Mouse (Mus musculus) forebrain, embryonic 11.5 days (tissue): ENCODE measurements around the gene Zfand3. TPM values are rescaled to one million over a fixed set of nuclear protein-coding genes. Genes with fewer than 3 reads are reported as not detected.

ENCODE experiments used
- ATAC-seq: fragments of 200-750 bp; cut with Nextera tagmentation; replicated peaks from 2 replicates; pipeline ENCODE4 v1.8.0; 2017; ENCODE audit warnings: moderate TSS enrichment; ENCODE audit not compliant: low FRiP score
- DNase-seq: peaks from one replicate; pipeline ENCODE4 v3.0.0-alpha.2; 2017; ENCODE audit warnings: low spot score
- H3K27ac ChIP-seq: fragments of 300-500 bp; sonication (generic); 2 replicates; pipeline ENCODE4 v1.5.1; 2014; ENCODE audit warnings: low read depth, low read length
- H3K27me3 ChIP-seq: fragments of 300-500 bp; sonication (generic); 2 replicates; pipeline ENCODE4 v1.6.1; 2014; ENCODE audit warnings: mild to moderate bottlenecking, low read length, mixed read lengths; ENCODE audit not compliant: control insufficient read depth, insufficient read depth
- H3K36me3 ChIP-seq: fragments of 300-500 bp; sonication (generic); 2 replicates; pipeline ENCODE4 v1.6.1; 2014; ENCODE audit warnings: mild to moderate bottlenecking, low read length, moderate library complexity, mixed read lengths; ENCODE audit not compliant: control insufficient read depth, insufficient read depth
- H3K4me1 ChIP-seq: fragments of 300-500 bp; sonication (generic); replicated peaks from 2 replicates; pipeline ENCODE4 v1.6.1; 2014; ENCODE audit warnings: low read length, mixed read lengths; ENCODE audit not compliant: control insufficient read depth, insufficient read depth
- H3K4me2 ChIP-seq: fragments of 300-500 bp; sonication (generic); 2 replicates; pipeline ENCODE4 v1.6.1; 2014; ENCODE audit warnings: low read depth, mild to moderate bottlenecking, low read length, moderate library complexity, mixed read lengths; ENCODE audit not compliant: severe bottlenecking
- H3K4me3 ChIP-seq: fragments of 300-500 bp; sonication (generic); 2 replicates; pipeline ENCODE4 v1.5.1; 2014; ENCODE audit warnings: low read depth, low read length
- H3K9ac ChIP-seq: fragments of 300-500 bp; sonication (generic); 2 replicates; pipeline ENCODE4 v1.6.1; 2014; ENCODE audit warnings: low read length
- H3K9me3 ChIP-seq: fragments of 300-500 bp; sonication (generic); 2 replicates; pipeline ENCODE4 v1.6.1; 2016; ENCODE audit warnings: low read length, mixed read lengths; ENCODE audit not compliant: control insufficient read depth
- WGBS: fragments of 180-500 bp; shearing (Covaris S2); extraction: QIAGEN DNeasy Blood & Tissue Kit; methylation state at CpG from one replicate; pipeline ENCODE4 v1.1.7; 2014; 5-methylcytosine and 5-hydroxymethylcytosine counted together
- polyA plus RNA-seq: library from polyadenylated mRNA; unstranded; fragments of >200 nt; fragmentation: Nextera tagmentation; extraction: Ambion mirVana; gene quantifications from 2 replicates; pipeline ENCODE4 v1.2.1, GENCODE M21; 2014

The Zfand3 gene
- polyA plus RNA-seq, 1 experiment from 2014 or later: 55.8 TPM

GRCm38 (mm10) chr17:30232698-30233097 is 228.2 kb downstream of the Zfand3 start:
- no peak overlapping the region for H3K4me2 ChIP-seq
- H3K36me3 ChIP-seq: no peaks in the 10 kb centered on the region
- no peaks in the 10 kb centered on the region for H3K9me3 ChIP-seq
- ATAC-seq (no peak), DNase-seq (no peak)
- H3K27ac ChIP-seq: no peak overlapping the region
- no peaks in the 10 kb centered on the region for H3K27me3 ChIP-seq
- 46% methylated on average over 4 of the region's 4 CpGs for WGBS
- H3K4me1 ChIP-seq: no peaks in the 10 kb centered on the region
- H3K9ac ChIP-seq: no peak overlapping the region; the same call in 1 of the 2 replicates
- H3K4me3 ChIP-seq: no peak overlapping the region

DNA sequence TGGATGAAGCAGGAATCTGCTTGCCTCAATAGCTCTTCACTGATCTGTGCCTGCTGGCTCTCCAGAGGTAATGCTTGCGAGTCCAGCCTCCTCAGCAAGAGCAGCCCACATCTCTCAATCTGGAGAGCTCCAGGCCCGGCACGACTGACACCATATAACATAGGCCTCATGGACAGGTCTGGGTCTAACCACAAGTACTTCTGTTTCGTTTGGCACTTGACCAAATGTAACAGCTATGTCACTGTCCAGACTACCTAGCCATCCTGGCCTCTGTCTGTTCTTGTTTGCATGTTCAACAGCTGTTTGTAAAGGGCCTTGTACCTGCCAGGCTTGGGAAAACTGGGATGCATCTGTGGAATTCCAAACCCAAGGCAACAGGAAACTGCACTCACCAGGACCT is 230.8 kb downstream of the Zfand3 start:
- Histone ChIP-seq H3K4me2 (no peak overlapping the region), H3K9ac (no peak overlapping the region), H3K9me3 (no peaks in the 10 kb centered on the region), H3K27ac (no peak overlapping the region), H3K4me3 (no peak overlapping the region), H3K4me1 (no peaks in the 10 kb centered on the region), H3K27me3 (no peaks in the 10 kb centered on the region), H3K36me3 (no peaks in the 10 kb centered on the region)
- WGBS: 85% methylated on average over 4 of the region's 4 CpGs
- no peak for DNase-seq
- no peak for ATAC-seq

GRCm38 (mm10) chr17:30236611-30237010 is 232.1 kb downstream of the Zfand3 start:
- H3K9ac ChIP-seq: no peak overlapping the region
- no peak overlapping the region for H3K27ac ChIP-seq
- H3K9me3 ChIP-seq: no peaks in the 10 kb centered on the region
- WGBS: 75% methylated on average over 6 of the region's 6 CpGs
- H3K4me1 ChIP-seq: no peaks in the 10 kb centered on the region; the same call in 1 of the 2 replicates
- no peaks in the 10 kb centered on the region for H3K27me3 ChIP-seq
- no peak for DNase-seq
- ATAC-seq: no peak
- no peak overlapping the region for H3K4me3 ChIP-seq
- no peaks in the 10 kb centered on the region for H3K36me3 ChIP-seq
- H3K4me2 ChIP-seq: no peak overlapping the region

GRCm38 (mm10) chr17:30237600-30237999 is 233.1 kb downstream of the Zfand3 start:
- Histone ChIP-seq H3K9me3 (no peaks in the 10 kb centered on the region), H3K4me1 (no peaks in the 10 kb centered on the region; the same call in 1 of the 2 replicates), H3K9ac (no peak overlapping the region), H3K36me3 (no peaks in the 10 kb centered on the region), H3K27me3 (no peaks in the 10 kb centered on the region), H3K4me2 (no peak overlapping the region), H3K4me3 (no peak overlapping the region), H3K27ac (no peak overlapping the region)
- DNase-seq (no peak), ATAC-seq (no peak)
- 88% methylated on average over 7 of the region's 7 CpGs for WGBS

DNA sequence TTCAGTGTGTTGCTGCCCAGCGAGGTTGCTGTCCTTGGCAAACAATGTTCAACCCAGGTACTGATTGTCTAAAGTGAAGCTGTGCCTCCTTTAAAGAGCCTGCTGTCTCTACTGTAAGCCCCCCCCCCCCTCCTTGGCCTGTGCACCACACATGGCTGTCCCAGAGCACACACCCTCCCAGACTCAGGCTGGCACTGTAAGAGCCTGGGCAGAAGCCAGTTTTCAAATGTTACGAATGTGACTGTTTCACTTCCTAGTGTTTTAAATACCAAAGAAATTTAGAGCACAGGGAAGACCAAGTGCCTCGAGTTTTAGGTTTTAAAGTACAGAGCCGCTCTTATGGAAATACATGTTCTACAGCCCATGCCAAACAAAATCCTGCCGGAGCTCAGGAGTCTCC is 234.9 kb downstream of the Zfand3 start:
- WGBS: 88% methylated on average over 5 of the region's 5 CpGs
- ATAC-seq (no peak), DNase-seq (no peak)
- H3K4me3 ChIP-seq: no peak overlapping the region
- peaks cover under 1% of the 10 kb centered on the region; the same call in 1 of the 2 replicates for H3K4me1 ChIP-seq
- no peaks in the 10 kb centered on the region for H3K9me3 ChIP-seq
- H3K9ac ChIP-seq: no peak overlapping the region
- H3K27ac ChIP-seq: no peak overlapping the region
- no peaks in the 10 kb centered on the region for H3K36me3 ChIP-seq
- H3K27me3 ChIP-seq: no peaks in the 10 kb centered on the region
- H3K4me2 ChIP-seq: no peak overlapping the region

DNA sequence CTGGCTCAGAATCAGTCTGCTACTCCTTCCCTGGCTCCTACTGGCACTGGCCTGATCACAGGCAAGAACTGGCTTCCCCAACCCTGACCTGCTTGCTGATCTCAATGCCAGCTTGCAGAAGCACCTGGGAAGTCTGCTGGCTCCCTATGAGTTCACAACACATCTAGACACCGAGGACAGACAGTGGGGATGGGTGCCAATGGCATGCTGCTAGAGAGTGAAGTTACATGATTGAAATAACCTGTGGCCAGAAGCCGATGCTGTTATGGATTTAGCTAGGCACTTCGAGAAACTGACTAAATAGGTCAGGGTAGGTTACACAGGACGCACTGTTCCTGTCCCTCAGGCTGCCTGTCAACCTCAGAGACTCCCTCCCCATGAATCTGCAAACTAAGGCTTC is 236.1 kb downstream of the Zfand3 start:
- no peak overlapping the region for H3K4me3 ChIP-seq
- no peak overlapping the region for H3K4me2 ChIP-seq
- H3K27ac ChIP-seq: no peak overlapping the region
- no peaks in the 10 kb centered on the region for H3K27me3 ChIP-seq
- H3K9me3 ChIP-seq: no peaks in the 10 kb centered on the region
- no peak for DNase-seq
- no peak overlapping the region for H3K9ac ChIP-seq
- ATAC-seq: no peak
- WGBS: 85% methylated on average over 4 of the region's 4 CpGs
- no peaks in the 10 kb centered on the region for H3K36me3 ChIP-seq
- H3K4me1 ChIP-seq: peaks cover 8% of the 10 kb centered on the region; the same call in 1 of the 2 replicates

DNA sequence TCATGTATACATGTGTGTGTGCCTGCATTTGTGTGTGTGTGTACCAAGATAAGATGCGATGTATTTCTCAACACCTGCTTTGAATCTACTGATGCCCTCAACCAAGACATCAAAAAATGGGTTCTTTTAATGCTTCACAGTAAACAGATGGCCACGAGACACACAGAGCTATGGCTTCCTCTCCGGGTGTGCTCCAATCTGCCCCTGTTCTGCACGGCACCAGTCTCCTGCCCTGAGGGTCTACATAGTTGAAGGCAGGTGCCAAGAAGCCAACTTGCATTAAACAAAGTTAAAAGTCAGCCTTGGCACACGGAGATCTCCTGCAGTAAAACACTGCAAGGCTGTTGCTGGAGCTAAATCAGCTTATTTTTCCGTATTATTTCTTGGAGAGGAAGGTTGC is 236.5 kb downstream of the Zfand3 start:
- Histone ChIP-seq H3K4me2 (no peak overlapping the region), H3K9me3 (no peaks in the 10 kb centered on the region), H3K4me1 (peaks cover 8% of the 10 kb centered on the region; the same call in 1 of the 2 replicates), H3K27ac (no peak overlapping the region), H3K27me3 (no peaks in the 10 kb centered on the region), H3K36me3 (no peaks in the 10 kb centered on the region), H3K9ac (no peak overlapping the region), H3K4me3 (no peak overlapping the region)
- 83% methylated on average over 6 of the region's 6 CpGs for WGBS
- no peak for ATAC-seq
- no peak for DNase-seq

- Histone ChIP-seq H3K4me2 (no peak overlapping the region), H3K9me3 (no peaks in the 10 kb centered on the region), H3K9ac (no peak overlapping the region), H3K27ac (no peak overlapping the region), H3K4me1 (peaks cover 8% of the 10 kb centered on the region; the same call in 1 of the 2 replicates), H3K36me3 (no peaks in the 10 kb centered on the region), H3K27me3 (no peaks in the 10 kb centered on the region), H3K4me3 (no peak overlapping the region)
- ATAC-seq (no peak), DNase-seq (no peak)
- WGBS: 65% methylated on average over 17 of the region's 17 CpGs
Measured at GRCm38 (mm10) chr17:30241720-30242322, 237.3 kb downstream of the Zfand3 start.

DNA sequence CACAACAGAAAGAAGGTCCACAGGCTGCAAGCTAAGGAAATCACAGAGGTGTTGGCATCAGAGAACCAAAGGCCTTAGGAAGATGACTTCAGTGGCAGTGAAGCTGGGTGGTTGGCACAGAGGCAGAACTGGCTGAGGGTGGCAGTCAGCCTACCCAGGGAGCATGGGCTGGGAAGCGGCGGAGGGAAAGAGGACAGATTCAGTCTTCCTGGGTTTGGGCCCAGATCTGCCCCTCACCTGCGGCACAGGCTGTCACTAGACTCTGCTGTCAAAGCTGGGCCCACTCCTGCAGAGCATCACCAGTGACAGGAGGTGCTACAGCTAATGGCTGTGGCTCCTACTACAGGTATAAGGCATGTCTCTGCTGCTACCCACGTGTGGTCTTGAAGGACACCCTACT is 238.1 kb downstream of the Zfand3 start:
- no peaks in the 10 kb centered on the region for H3K27me3 ChIP-seq
- ATAC-seq (no peak), DNase-seq (no peak)
- H3K9ac ChIP-seq: no peak overlapping the region
- no peak overlapping the region for H3K27ac ChIP-seq
- H3K4me2 ChIP-seq: no peak overlapping the region
- H3K36me3 ChIP-seq: no peaks in the 10 kb centered on the region
- no peak overlapping the region for H3K4me3 ChIP-seq
- no peaks in the 10 kb centered on the region for H3K9me3 ChIP-seq
- 96% methylated on average over 4 of the region's 4 CpGs for WGBS
- peaks cover 8% of the 10 kb centered on the region; the same call in 1 of the 2 replicates for H3K4me1 ChIP-seq
